Mouse (Mus musculus) c-Kit-positive CD71-positive TER-119-negative erythroid progenitor cells, embryonic 14.5 days (primary cell): ENCODE data around the gene Serpine1.
"Not testable (repeated sequence)": the region's sequence is repeated elsewhere in the genome, so short reads cannot be mapped to it uniquely, and the experiment has no call there.

Experiments
- DNase-seq: peaks from one replicate; pipeline ENCODE4 v3.0.0-alpha.2; 2013; ENCODE audit warnings: low read depth

The Serpine1 gene

GRCm38 (mm10) chr5:137072079-137072960 lies at the start of gene Serpine1:
TSS of gene Serpine1 (minus strand) at chr5:137072268.
- no peak for DNase-seq

GRCm38 (mm10) chr5:137121280-137121679 lies 49.2 kb upstream of the Serpine1 start:
- DNase-seq, result no peak

GRCm38 (mm10) chr5:137118878-137119277 lies 46.8 kb upstream of the Serpine1 start:
- no peak for DNase-seq

GRCm38 (mm10) chr5:137117994-137118393 lies 45.9 kb upstream of the Serpine1 start:
- DNase-seq, result not testable (repeated sequence)

GRCm38 (mm10) chr5:137116987-137117386 lies 44.9 kb upstream of the Serpine1 start:
- DNase-seq, result no peak

GRCm38 (mm10) chr5:137115866-137116847 lies 44.1 kb upstream of the Serpine1 start, which contains the start of gene Trim56:
TSS of gene Trim56 (minus strand) at chr5:137116209.
- peak; percentile 92 for DNase-seq

- DNase-seq, result no peak
Observed at GRCm38 (mm10) chr5:137114891-137115561, 43.0 kb upstream of the Serpine1 start.

GRCm38 (mm10) chr5:137111542-137112408 lies 39.7 kb upstream of the Serpine1 start:
- no peak for DNase-seq

GRCm38 (mm10) chr5:137110863-137111262 lies 38.8 kb upstream of the Serpine1 start:
- DNase-seq, result no peak

- DNase-seq, result no peak
Observed at GRCm38 (mm10) chr5:137109941-137110593, 38.0 kb upstream of the Serpine1 start.

GRCm38 (mm10) chr5:137108111-137108510 lies 36.0 kb upstream of the Serpine1 start:
- no peak for DNase-seq

- no peak for DNase-seq
Observed at GRCm38 (mm10) chr5:137107670-137108069, 35.6 kb upstream of the Serpine1 start.

GRCm38 (mm10) chr5:137107024-137107423 lies 35.0 kb upstream of the Serpine1 start:
- peak; percentile 85 for DNase-seq

- DNase-seq, result no peak
Observed at GRCm38 (mm10) chr5:137106434-137106833, 34.4 kb upstream of the Serpine1 start.

GRCm38 (mm10) chr5:137103969-137104368 lies 31.9 kb upstream of the Serpine1 start:
- DNase-seq, result no peak

GRCm38 (mm10) chr5:137102575-137103522 lies 30.8 kb upstream of the Serpine1 start:
- peak; percentile 71 for DNase-seq

GRCm38 (mm10) chr5:137102078-137102477 lies 30.0 kb upstream of the Serpine1 start:
- DNase-seq, result no peak

GRCm38 (mm10) chr5:137100660-137101059 lies 28.6 kb upstream of the Serpine1 start:
- no peak for DNase-seq

GRCm38 (mm10) chr5:137098418-137098817 lies 26.4 kb upstream of the Serpine1 start:
- DNase-seq, result peak; percentile 54
